18 mouse cellular contexts compared by ENCODE assay signal in the genomic region with DNA sequence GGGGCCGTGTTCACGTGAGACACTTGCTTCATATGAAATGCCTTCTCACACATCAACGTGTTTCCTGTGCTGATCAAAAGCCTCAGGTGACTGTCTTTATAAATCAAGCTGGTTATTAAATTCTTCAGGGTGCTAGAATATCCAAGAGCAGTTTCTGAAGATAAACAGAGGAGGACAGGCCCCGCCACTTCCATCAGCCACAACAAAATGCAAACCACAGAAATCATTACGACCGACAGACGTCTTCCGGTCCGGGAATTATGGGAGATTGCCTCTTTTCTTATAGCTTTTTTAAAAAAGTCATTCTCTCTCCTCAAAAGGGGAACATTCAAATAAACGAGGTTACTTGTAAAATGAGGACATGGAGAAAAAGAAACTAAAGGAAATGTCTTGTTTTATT. TPM values are rescaled to one million over a fixed set of nuclear protein-coding genes. Genes with fewer than 3 reads are reported as not detected.
A peak's percentile ranks its signal among the peaks of the same experiment; 100 is the strongest.
DNase-seq lines count a peak whose midpoint lies in the region; ATAC-seq lines count a peak whose summit lies in the region.
"Had no signal": no experiment of that assay in that cellular context is flagged by ENCODE, and none has a peak within 500 bp of the region (broad histone marks: within the 10 kb centered on the region; RNA-seq: fewer than 3 reads in every experiment).

No protein-coding gene starts in this region.

- intact Hi-C loops in heart, postnatal 36 days (cut with DNase I): no loop called here
- intact Hi-C loops in left cerebral cortex, postnatal 4 days (cut with DNase I): no loop called here
- intact Hi-C loops in left cerebral cortex, postnatal 25 days (cut with DNase I): no loop called here

- ATAC-seq in activated CD4-positive, CD25-positive, alpha-beta regulatory T cell, adult 4 months: peak; percentile 37
- ATAC-seq in megakaryocyte progenitor cell, adult 5-6 weeks (replicated peaks; ENCODE audit: poor library complexity): peak; percentile 12; the same call in 1 of the 2 replicates
- ATAC-seq: forebrain, embryonic 14.5 days had no signal

- peak; percentile 66 for DNase-seq in heart, adult 11 months
- DNase-seq in heart, postnatal 36 days: no peak
- DNase-seq in induced T-regulatory cell, adult 2 months (ENCODE audit: low read depth): peak; percentile 57
- no peak for DNase-seq in left cerebral cortex, postnatal 4 days
- no peak for DNase-seq in right cerebral cortex, postnatal 4 days
- DNase-seq in left cerebral cortex, postnatal 25 days (ENCODE audit: low spot score in 2 of 2): no peak
- DNase-seq: adrenal gland, postnatal 10 days; B cell, adult 2 months; cerebellum, adult 11-12 months; cerebellum, adult 9-10 months; cerebellum, postnatal 25 days; gastrocnemius, postnatal 36 days; heart, adult 2 months; heart, postnatal 14 days had no signal

RNA-seq across cellular contexts. Expression of gene Tagap, which starts 41.2 kb away (rescaled TPM):
- total RNA-seq in heart, postnatal 36 days (2021): 1 to 10 TPM; 2.3 to 3.3 TPM
- polyA plus RNA-seq in activated CD4-positive, CD25-positive, alpha-beta regulatory T cell, adult 4 months (2017; shearing (Covaris generic)): 100 to 1,000 TPM in 1 of 2 experiments, 10 to 100 TPM in 1; 88.1 to 107 TPM
- total RNA-seq in megakaryocyte progenitor cell, adult 5-6 weeks (2015): 24.1 and 30.4 TPM in 2 replicates
- 16.3 and 26.6 TPM in 2 replicates for total RNA-seq in megakaryocyte progenitor cell, adult 5-6 weeks (2017)
- total RNA-seq in left cerebral cortex, postnatal 4 days (2021): 1 to 10 TPM; 3.6 to 3.9 TPM
- 1 to 10 TPM; 4.9 to 5.8 TPM for total RNA-seq in left cerebral cortex, postnatal 25 days (2021)
- polyA plus RNA-seq: erythroblast, embryonic 14.5 days had no signal

RNA-seq across cellular contexts. Expression of gene Fndc1, which starts 57.5 kb away (rescaled TPM):
- total RNA-seq in heart, postnatal 36 days (2021): 10 to 100 TPM; 17.9 to 23.7 TPM
- under 1 TPM in 1 of 2 experiments, not detected in 1; 0.13 TPM for polyA plus RNA-seq in activated CD4-positive, CD25-positive, alpha-beta regulatory T cell, adult 4 months (2017; shearing (Covaris generic))
- 0.12 TPM in 1 of 2 replicates, not detected in the other for total RNA-seq in megakaryocyte progenitor cell, adult 5-6 weeks (2015)
- not detected in 2 replicates for total RNA-seq in megakaryocyte progenitor cell, adult 5-6 weeks (2017)
- total RNA-seq in left cerebral cortex, postnatal 4 days (2021): 10 to 100 TPM in 1 of 2 experiments, 1 to 10 TPM in 1; 8.2 to 10.5 TPM
- 1 to 10 TPM; 5.9 to 7.0 TPM for total RNA-seq in left cerebral cortex, postnatal 25 days (2021)
- polyA plus RNA-seq: erythroblast, embryonic 14.5 days had no signal

Comparison
In these comparisons a context has a peak if more than half of its experiments do, and no peak if none do; other contexts are left out.
1. DNase-seq: peak in heart, adult 11 months (single experiment) and induced T-regulatory cell, adult 2 months (single experiment); none in heart, postnatal 36 days (0 of 2), left cerebral cortex, postnatal 4 days (single experiment), right cerebral cortex, postnatal 4 days (single experiment) and left cerebral cortex, postnatal 25 days (0 of 2).
2. RNA of gene Fndc1, which starts 57.5 kb away (total RNA-seq): 17.9 to 23.7 TPM in heart, postnatal 36 days, 8.2 to 10.5 TPM in left cerebral cortex, postnatal 4 days and 5.9 to 7.0 TPM in left cerebral cortex, postnatal 25 days; 0.12 TPM in megakaryocyte progenitor cell, adult 5-6 weeks; every median in the first group is over 4 times any median in the second.